Mouse (Mus musculus): Measurements from ENCODE around the gene Ada.
"Not testable (repeated sequence)": the region's sequence is repeated elsewhere in the genome, so short reads cannot be mapped to it uniquely, and the experiment has no call there.

The Ada gene

DNA sequence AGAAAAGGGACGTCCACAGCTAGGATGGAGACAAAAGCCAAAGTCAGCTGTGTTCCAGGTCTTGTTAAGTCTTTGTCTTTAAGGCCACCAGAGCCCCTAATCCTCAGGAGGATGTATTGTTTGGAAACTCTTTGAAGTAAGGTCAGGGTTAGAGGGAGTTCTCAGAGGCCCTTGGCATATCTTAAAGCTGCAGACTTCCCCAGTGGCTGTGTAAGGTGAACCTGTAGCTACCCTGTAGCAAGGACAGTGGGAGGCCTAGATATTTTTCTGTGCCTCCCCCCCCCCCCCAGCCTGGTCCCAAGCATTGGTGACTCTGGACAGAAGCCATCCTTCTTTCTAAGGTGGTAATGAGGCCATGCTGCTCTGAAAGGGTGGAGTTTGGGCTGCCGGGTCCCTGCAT lies 53.3 kb downstream of the Ada start:
- DNase-seq (ENCODE audit: low spot score) = peak; percentile 39

DNA sequence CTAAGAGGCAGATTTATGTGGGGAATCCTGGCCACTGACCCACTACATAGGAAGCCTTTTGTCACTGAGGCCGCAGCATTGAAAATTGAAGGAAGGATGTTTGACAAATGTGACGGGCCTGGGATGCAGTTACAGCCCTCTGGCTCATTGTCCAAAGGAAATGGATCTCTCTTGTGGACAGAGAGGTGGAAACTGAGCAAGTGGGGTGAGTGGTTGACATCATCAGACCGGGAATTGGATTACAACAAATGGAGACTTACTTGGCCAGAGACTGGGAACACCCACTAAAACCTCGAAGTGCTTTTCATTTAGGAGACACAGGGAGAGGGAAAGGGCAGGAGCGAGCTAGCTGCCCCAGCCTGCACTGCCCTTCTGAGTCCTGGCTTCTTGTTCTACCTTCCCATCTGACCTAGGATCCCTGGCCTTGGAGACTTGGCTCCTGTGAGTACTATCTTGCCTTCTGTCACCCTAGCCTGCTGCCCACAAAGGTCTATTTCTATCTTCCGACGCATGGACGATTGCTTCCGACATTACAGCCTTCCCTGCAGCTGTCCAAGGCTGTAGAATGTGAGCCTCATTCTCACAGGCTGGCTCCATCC lies 56.2 kb downstream of the Ada start:
- peak; percentile 35 for DNase-seq (ENCODE audit: low spot score)

DNA sequence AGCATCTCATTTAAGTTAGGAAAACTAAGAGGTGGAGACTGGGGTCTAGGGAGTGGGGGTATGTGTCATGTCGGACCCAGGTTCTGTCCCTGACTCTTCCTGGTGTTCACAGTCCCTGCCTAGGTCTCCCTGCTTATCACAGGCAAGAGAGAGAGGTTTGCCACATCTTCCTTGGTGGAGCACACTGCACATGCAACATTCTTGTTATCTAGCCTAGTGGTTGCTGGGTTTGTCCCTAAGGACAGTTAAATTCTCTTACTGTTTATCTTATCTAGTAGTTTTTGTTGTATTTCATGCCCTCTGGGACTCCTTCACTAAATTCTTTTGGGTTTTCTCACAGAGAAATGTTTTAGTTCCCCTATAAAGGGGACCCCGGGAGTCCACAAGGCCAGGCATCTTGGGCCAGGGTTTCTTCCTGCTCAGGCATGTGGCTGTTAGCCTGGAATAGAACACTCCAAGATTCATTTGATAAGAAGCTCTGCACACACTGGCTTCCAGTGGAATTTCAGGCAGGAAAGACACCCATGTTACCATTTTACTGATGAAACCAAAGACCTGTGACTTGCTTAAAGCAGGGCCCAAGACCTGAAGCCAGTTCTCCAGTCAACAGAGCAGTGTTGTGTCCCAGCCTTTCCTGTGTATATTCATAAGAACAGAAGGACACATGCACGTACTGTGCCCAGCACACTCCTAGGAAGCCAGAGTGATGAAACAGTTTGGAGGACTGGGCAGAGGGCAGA lies 57.0 kb downstream of the Ada start:
- DNase-seq (ENCODE audit: low spot score) = no peak

DNA sequence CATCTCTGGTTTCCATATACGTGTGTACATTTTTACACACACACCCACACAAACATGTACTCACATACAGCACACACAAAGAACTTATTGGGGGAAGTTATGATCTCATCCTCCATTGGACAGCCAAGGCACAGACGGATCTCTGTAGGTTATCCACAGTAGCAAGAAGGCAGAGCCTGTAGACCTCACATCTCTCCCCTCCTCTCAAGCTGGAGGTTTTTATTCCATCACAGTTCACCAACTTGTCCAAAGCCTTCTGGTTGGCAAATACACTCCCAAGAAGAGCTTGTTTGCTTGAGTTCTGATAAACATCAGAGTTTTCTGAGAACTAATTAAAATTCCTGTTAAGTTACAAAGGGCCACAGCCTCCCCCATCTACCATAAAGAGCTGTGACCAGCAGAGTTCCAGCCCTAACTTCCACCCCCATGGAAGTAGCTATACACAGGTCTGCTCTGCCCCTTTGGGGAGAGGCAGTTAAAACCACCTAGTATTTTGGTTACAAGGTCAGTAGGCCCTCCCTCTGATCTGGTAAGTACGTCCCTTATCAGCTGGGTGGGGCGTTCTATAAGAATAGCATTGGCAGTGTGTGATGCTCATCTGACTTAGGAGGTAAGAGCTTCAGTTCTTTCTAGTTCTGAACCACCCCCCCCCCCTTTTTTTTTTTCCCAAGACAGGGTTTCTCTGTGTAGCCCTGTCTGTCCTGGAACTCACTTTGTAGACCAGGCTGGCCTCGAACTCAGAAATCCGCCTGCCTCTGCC lies 58.0 kb downstream of the Ada start:
- DNase-seq (ENCODE audit: low spot score) = no peak

DNA sequence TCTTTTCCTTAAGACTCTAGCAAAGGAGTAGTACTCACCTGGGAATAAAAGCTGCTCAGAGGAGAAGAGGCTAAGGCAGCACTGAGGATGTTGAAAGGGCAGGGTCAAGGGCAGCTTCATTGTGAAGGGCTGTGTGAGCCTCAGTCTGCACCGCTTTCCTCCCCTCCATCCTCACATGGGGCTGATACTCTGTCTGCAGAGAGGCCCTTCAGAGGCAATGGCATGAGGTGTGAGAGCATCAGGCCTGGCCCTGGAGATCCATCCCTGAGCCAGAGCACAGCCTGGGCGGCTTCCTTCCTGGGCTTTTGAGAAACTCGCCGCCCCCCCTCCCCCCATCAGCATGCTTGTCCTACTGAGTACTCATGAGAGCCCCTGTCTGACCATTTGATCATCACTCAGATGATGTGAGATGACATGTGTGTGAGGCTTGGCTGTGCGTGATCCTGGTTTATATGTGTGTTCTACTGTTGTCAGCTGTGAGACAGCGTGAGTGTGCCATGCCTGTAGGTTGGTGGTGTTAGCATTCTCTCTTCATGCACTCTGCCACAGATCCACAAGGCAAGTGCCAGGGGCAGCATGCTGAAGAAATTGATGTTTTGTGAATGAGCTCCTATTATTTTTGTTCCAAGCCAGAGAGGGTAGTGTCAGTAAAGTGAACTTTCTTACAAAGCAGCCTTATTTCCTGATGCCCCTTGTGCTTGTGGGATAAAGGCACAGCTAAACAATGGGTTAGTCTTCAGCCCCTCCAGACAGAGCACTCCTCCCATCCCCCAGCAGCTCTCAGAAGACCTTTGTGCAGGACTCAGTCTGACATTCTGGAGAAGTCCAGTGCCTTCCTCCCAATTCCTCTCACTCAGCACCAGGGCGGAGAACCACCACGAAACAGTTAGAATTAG lies 59.4 kb downstream of the Ada start:
- DNase-seq (ENCODE audit: low spot score) = peak; percentile 44

DNA sequence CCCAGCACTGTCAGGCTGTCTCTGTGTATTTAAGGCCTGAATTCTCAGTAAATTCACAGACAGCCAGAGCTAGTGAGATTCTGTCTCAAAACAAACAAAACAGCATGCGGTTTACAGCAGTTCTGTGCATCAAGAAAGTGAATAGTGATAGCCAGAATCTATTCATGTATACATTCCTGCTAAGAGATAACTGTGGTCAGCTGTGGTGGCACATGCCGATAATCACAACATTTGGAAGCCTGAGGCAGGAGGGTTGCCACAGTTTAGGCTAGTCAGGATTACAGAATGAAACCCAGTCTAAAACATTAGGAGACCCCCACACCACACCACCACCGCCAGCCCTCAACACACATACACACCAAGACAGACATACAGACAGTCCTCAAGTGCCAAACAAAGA lies 60.3 kb downstream of the Ada start:
- no peak for DNase-seq (ENCODE audit: low spot score)

DNA sequence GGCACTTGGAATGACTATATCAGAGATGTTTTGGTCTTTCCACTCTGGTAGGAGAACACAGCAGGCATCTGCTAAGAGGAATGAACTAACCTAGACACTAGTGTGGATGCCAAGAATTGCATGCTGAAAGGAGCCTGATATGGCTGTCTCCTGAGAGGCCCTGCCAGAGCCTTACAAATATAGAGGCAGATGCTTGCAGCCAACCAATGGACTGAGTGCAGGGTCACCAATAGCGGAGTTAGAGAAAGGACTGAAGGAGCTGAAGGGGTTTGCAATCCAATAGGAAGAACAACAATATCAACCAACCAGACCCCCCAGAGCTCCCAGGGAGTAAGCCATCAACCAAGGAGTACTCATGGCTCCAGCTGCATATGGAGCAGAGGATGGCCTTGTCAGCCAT lies 61.7 kb downstream of the Ada start:
- not testable (repeated sequence) for DNase-seq (ENCODE audit: low spot score)

DNA sequence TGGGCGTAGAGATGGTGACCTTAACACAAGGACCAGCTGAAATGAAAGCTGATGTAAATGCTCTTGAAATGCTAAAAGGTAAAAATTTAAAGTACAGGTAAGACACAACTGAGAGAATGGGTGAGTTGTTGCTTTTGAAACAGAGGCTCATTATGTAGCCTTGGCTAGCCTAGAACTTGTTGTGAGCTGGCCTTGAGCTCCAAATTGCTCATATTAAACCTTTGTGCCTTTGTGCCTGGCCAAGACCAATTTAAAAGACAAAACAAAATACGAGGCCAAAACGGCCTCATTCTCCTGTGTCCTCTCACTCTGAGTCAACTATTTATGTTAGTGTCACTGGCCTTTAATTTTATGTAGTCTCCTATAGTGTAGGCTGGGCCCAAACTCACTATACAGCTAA lies 63.2 kb downstream of the Ada start:
- DNase-seq (ENCODE audit: low spot score) = no peak

DNA sequence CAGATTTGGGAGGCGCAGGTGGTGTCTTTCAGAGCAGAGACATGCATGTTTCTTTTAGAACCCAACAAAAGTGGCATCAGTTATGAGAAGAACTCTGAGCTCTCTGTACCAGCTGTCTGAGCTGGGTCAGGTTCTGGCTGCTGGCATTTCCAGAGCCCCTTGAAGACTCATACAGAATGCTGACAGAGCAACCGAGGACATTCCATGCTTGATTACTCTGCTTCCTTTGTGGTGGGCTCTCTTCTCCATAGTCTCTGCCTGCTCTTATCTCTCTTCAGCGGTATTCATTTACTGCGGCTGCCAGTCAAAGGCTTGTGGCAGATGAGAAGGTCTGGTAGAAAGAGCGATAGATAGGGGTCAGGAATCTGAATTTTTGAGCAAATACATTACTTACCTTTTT lies 63.8 kb downstream of the Ada start:
- DNase-seq (ENCODE audit: low spot score) = no peak

DNA sequence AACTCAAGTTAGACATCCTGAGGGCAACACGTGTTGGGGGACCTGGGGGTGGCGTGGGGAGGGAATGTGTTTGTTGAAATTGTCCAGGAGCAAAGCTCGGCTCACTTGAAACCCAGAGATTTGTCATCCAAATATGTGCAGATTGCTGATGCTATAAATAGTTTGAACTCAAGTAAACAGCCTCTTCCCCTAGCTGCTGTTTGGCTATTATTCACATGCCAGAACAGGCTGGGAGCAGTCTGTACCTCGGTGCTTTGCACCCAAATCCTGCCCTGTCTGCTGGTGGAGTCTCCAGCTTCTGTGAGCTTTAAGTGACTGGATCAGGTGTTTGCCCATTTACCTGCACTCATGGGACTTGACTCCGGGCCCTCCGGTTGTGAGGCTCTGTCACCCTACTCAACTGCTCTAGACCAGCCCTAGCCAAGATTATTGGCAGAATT lies 64.3 kb downstream of the Ada start:
- no peak for DNase-seq (ENCODE audit: low spot score)

DNA sequence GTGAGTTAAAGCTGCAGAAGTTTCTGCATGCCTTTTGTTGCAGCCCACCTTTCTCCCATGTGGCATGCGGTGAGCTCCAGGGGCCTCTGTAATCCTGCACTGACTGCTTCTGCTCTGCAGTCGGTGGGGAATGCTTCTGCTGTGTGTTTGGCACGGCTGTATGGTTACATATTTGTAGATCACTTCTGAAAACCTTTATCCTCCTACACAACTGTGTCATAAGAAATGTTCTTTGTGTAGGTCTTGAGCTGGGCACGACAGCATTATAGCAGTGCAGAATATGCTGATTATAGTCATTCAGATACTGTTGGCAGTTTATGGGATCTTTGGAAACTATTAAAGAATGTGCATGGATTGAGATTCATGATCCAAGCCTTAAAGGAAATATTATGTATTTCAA lies 64.8 kb downstream of the Ada start:
- no peak for DNase-seq (ENCODE audit: low spot score)

DNA sequence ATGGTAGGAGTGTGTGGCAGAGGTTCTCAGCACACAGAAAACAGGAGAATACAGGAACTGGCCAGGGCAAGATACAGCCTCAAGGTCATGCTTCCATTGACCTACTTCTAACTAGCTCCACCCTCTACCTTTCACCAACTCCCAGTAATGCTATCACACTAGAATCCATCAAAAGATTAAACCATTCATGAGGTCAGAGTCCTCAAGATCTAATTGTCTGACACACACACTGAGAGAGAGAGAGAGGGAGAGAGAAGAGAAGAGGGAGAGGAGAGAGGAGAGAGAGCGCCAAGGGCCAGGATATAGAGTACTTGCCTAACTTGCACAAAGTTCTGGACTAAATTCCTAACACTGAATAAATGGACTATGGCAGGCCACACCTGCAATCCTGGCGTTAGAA lies 67.7 kb downstream of the Ada start:
- no peak for DNase-seq (ENCODE audit: low spot score)

DNA sequence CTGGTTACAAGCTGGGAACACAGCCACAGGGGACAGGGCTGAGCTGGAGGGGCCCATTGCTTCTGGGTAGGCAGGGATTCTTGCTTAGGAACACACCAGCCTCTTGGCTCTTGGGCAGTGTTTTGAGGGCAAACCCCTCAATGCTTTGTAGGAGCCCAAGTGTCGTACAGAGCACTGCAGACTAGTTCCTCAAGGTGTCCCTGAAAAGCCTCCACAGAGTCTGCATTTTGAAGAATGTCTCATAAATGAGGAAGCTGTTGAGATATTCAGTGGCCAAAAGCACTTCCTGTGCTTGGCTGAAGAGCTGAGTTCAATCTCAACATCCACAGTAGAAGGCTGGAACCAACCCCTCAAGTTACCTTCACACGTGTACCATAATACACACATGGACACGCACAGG lies 73.3 kb downstream of the Ada start:
- DNase-seq (ENCODE audit: low spot score) = no peak

All from embryo, embryonic 10.5 days (tissue).